Mouse (Mus musculus) adrenal gland, adult (tissue): Measurements from ENCODE around the gene Ptpn7.
"Not testable (repeated sequence)": the region's sequence is repeated elsewhere in the genome, so short reads cannot be mapped to it uniquely, and the experiment has no call there.

Experiments used
- DNase-seq, 2 experiments: peaks; one replicate each; pipeline ENCODE4 v3.0.0; 2022 to 2023; ENCODE audit warnings: low spot score in 1 of 2; ENCODE audit not compliant: inconsistent age in 2 of 2

The Ptpn7 gene

DNA sequence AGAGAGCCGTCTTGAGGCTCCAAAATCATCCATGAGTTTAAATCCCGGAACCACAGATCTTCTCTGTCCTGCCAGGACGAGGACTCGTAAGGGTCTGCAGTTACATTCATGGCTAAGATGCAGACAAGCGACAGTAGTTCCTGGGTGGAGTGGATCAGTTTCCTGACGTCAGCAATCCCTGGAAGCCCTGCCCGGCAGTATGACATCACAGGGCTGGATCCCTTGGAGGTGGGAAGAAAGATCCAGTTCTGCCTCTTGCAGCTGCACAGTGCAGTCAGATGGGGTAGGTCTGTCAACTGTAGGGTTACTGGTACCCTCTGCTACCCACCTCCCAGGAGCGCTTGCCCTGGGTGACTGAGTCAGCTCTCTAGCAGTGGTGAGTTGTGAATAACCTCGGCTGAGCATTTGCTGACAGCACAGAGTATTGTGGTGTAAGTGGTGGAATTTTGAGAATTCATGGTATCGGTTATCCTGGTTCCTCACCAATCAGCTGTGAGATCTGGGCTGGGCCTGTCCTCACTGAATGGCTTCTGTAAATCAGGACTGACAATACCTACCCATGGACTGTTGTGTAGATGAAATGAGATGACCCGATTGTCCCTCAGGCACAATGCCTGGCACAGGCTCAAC, 51.6 kb downstream of the Ptpn7 start:
- peak in 1 of 2 experiments; percentile 31 for DNase-seq

DNA sequence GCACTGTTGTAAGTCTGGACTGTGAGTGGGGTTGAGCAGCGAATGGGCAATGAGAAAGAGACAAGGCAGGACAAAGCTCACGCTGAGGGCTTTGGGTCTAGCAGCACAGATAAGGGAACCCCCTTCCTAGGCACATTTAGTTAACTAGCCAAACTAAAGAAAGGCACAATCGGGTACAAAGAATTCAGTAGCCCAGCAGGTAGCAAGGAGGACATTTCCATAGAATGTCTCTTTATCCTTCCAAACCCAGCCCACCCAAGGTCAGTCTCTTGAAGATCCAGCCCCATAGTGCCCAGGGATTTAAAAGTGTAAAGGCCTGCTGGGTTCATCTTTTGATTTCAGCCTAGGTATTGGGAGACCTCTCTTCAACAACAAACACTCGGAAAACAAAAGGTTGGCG, 53.4 kb downstream of the Ptpn7 start:
- DNase-seq: no peak

GRCm38 (mm10) chr1:135186427-135186826, 53.9 kb downstream of the Ptpn7 start:
- DNase-seq: no peak

GRCm38 (mm10) chr1:135187016-135187415, 54.5 kb downstream of the Ptpn7 start:
- not testable (repeated sequence) for DNase-seq

DNA sequence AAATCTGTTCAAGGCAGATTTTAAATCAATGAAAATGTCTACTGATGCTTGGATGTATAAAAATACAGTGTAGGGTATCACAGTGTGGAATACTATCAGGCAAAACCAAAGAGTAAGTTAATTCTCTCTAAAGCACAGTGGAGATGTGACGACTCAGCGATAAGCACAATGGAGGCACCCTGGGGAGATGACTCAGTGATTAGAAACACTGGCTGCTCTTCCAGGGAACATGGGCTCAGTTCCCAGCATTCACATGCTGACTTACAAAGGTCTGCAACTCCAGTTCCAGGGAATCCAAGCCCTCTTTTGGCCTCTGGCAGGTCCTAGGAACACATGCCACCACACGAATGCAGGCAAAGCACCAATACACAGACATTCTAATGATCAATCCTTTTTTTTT, 55.7 kb downstream of the Ptpn7 start:
- DNase-seq: peak in 1 of 2 experiments; percentile 69

- peak in 1 of 2 experiments; percentile 19 for DNase-seq
These were observed 56.7 kb downstream of the Ptpn7 start for GRCm38 (mm10) chr1:135189186-135189585.

DNA sequence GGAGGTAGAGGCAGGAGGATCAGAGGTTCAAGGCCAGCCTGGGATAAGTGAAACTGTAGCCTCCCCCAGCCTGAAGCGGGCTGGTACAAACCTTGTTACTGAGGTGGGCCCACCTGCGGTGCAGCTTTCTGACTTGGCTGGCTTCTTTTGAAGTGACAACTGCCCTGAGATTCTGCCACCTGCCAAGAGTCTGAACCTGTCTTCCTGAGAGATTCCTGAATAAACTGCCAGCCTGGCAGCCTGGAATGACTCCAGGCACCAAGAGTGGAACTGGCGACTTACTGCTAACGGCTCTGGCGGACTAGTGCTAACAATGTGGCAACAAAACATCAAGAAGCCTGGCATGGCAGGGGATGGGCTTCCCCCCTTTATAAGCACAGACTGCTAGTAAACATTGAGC, 61.8 kb downstream of the Ptpn7 start:
- DNase-seq: not testable (repeated sequence)
